Mouse (Mus musculus) olfactory bulb, adult 2 months (tissue): ENCODE measurements around the gene Slc41a2.

Experiments used
- CTCF ChIP-seq: fragments of 200-500 bp; IDR thresholded peaks from 2 replicates; pipeline ENCODE4 v1.5.1; 2012; ENCODE audit warnings: low read depth, mild to moderate bottlenecking, low read length, moderate library complexity; ENCODE audit not compliant: insufficient read depth
- POLR2A ChIP-seq: fragments of 200-500 bp; IDR thresholded peaks from 2 replicates; pipeline ENCODE4 v1.6.1; 2012; ENCODE audit warnings: mild to moderate bottlenecking, low read depth, low read length, moderate library complexity; ENCODE audit not compliant: insufficient read depth

DNA sequence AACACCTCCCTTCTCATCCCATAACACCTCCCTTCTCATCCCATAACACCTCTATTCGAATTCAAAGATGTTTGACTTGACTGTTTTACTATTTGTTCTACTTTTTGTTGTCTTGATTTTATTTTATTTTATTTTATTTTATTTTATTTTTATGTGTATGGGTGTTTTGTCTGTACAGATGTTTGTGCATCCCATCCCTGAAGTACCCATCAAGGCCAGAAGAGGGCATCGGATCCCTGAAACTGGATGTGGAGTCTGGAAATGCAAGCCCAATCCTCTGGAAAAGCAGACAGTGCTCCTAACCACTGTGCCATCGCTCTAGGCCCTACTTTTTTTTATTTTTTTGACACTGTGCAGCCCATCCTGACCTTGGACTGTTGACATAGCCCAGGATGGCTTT lies 112.7 kb downstream of the Slc41a2 start:
- no peak for TF ChIP-seq CTCF
- TF ChIP-seq POLR2A, result no peak
